Mouse (Mus musculus) brain, embryonic 14.5 days (tissue): ENCODE measurements around the gene Birc3.

Experiments
- CTCF ChIP-seq: fragments of 200-500 bp; IDR thresholded peaks from 2 replicates; pipeline ENCODE4 v1.5.1; 2012; ENCODE audit warnings: inconsistent platforms, mild to moderate bottlenecking, moderate library complexity, borderline replicate concordance; ENCODE audit not compliant: insufficient read depth, insufficient read length; ENCODE audit errors: extremely low read depth
- POLR2A ChIP-seq: fragments of 200-500 bp; IDR thresholded peaks from 2 replicates; pipeline ENCODE4 v1.6.1; 2012; ENCODE audit warnings: mild to moderate bottlenecking, inconsistent platforms, borderline replicate concordance; ENCODE audit not compliant: poor library complexity, insufficient read depth, insufficient read length, severe bottlenecking; ENCODE audit errors: extremely low read depth

DNA sequence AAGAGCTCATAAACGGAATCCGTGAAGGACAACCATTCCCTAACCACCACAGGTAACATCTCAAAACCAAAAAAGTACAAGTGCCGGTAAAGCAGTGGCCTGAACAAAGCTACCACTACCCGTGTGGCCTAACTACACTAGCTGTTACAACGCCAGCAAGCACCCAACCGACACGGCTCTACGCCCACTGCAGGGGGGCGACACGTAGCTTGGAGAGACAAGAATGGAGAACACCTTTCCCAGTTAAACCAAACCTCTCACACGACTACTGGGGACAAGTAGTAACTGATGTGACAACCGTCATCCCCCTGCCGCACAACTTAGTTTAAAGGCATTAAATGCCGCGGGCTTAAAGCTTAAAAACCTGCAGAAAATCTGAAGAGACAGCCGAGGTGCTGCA lies 36.7 kb downstream of the Birc3 start:
- no peak for TF ChIP-seq POLR2A
- TF ChIP-seq CTCF = no peak
